Mouse (Mus musculus) forebrain, embryonic 15.5 days (tissue): ENCODE data around the gene Aox3. TPM values are rescaled to one million over a fixed set of nuclear protein-coding genes. Genes with fewer than 3 reads are reported as not detected.

Experiments used
- ATAC-seq: fragments of 200-750 bp; cut with Nextera tagmentation; replicated peaks from 2 replicates; pipeline ENCODE4 v1.8.0; 2017; ENCODE audit warnings: mild to moderate bottlenecking, moderate TSS enrichment, moderate library complexity
- H3K27ac ChIP-seq: fragments of 300-500 bp; sonication (generic); replicated peaks from 2 replicates; pipeline ENCODE4 v1.5.1; 2015; ENCODE audit warnings: mild to moderate bottlenecking, inconsistent platforms
- H3K27me3 ChIP-seq: fragments of 300-500 bp; sonication (generic); 2 replicates; pipeline ENCODE4 v1.6.1; 2015; ENCODE audit warnings: inconsistent platforms
- H3K36me3 ChIP-seq: fragments of 300-500 bp; sonication (generic); 2 replicates; pipeline ENCODE4 v1.6.1; 2015; ENCODE audit warnings: mild to moderate bottlenecking, inconsistent platforms
- H3K4me1 ChIP-seq: fragments of 300-500 bp; sonication (generic); 2 replicates; pipeline ENCODE4 v1.6.1; 2015; ENCODE audit warnings: inconsistent platforms
- H3K4me2 ChIP-seq: fragments of 300-500 bp; sonication (generic); replicated peaks from 2 replicates; pipeline ENCODE4 v1.6.1; 2015; ENCODE audit warnings: mild to moderate bottlenecking, inconsistent platforms
- H3K4me3 ChIP-seq: fragments of 300-500 bp; sonication (generic); 2 replicates; pipeline ENCODE4 v1.5.1; 2015; ENCODE audit warnings: mild to moderate bottlenecking, inconsistent platforms
- H3K9ac ChIP-seq: fragments of 300-500 bp; sonication (generic); replicated peaks from 2 replicates; pipeline ENCODE4 v1.6.1; 2015; ENCODE audit warnings: mild to moderate bottlenecking, inconsistent platforms
- H3K9me3 ChIP-seq: fragments of 300-500 bp; sonication (generic); 2 replicates; pipeline ENCODE4 v1.6.1; 2016; ENCODE audit warnings: inconsistent platforms
- WGBS: fragments of 180-500 bp; shearing (Covaris S2); methylation state at CpG from one replicate; pipeline ENCODE4 v1.1.7; 2015; ENCODE audit warnings: mixed read lengths; 5-methylcytosine and 5-hydroxymethylcytosine counted together
- polyA plus RNA-seq: library from polyadenylated mRNA; unstranded; fragments of >200 nt; fragmentation: Nextera tagmentation; extraction: Ambion mirVana; gene quantifications from 2 replicates; pipeline ENCODE4 v1.2.1, GENCODE M21; 2015

The Aox3 gene
- polyA plus RNA-seq, 1 experiment from 2014 or later: 0.38 TPM

- no peak for ATAC-seq
- Histone ChIP-seq H3K4me1 (no peaks in the 10 kb centered on the region), H3K9me3 (no peaks in the 10 kb centered on the region), H3K9ac (no peak overlapping the region), H3K4me3 (no peak overlapping the region), H3K36me3 (no peaks in the 10 kb centered on the region), H3K27ac (no peak overlapping the region), H3K27me3 (no peaks in the 10 kb centered on the region), H3K4me2 (no peak overlapping the region)
- WGBS: 90% methylated on average over 4 of the region's 4 CpGs
These were observed 32.5 kb upstream of the Aox3 start for GRCm38 (mm10) chr1:58080446-58080845.

- Histone ChIP-seq H3K4me3 (no peak overlapping the region), H3K4me1 (no peaks in the 10 kb centered on the region), H3K4me2 (no peak overlapping the region), H3K36me3 (no peaks in the 10 kb centered on the region), H3K27me3 (no peaks in the 10 kb centered on the region), H3K27ac (no peak overlapping the region), H3K9ac (no peak overlapping the region), H3K9me3 (no peaks in the 10 kb centered on the region)
- ATAC-seq: no peak
- 92% methylated on average over 5 of the region's 5 CpGs for WGBS
These were observed 31.6 kb upstream of the Aox3 start for GRCm38 (mm10) chr1:58081356-58081755.

- Histone ChIP-seq H3K27ac (no peak overlapping the region), H3K4me3 (no peak overlapping the region), H3K27me3 (no peaks in the 10 kb centered on the region), H3K36me3 (no peaks in the 10 kb centered on the region), H3K9me3 (no peaks in the 10 kb centered on the region), H3K4me1 (no peaks in the 10 kb centered on the region), H3K4me2 (no peak overlapping the region), H3K9ac (no peak overlapping the region)
- 56% methylated on average over 5 of the region's 5 CpGs for WGBS
- no peak for ATAC-seq
These were observed 23.6 kb upstream of the Aox3 start for GRCm38 (mm10) chr1:58089316-58089715.

GRCm38 (mm10) chr1:58090191-58090590 lies 22.7 kb upstream of the Aox3 start:
- no peak for ATAC-seq
- H3K9me3 ChIP-seq: no peaks in the 10 kb centered on the region
- H3K4me3 ChIP-seq: no peak overlapping the region
- no peak overlapping the region for H3K9ac ChIP-seq
- 75% methylated on average over 4 of the region's 4 CpGs for WGBS
- no peaks in the 10 kb centered on the region for H3K36me3 ChIP-seq
- H3K27me3 ChIP-seq: no peaks in the 10 kb centered on the region
- no peaks in the 10 kb centered on the region for H3K4me1 ChIP-seq
- H3K27ac ChIP-seq: no peak overlapping the region
- no peak overlapping the region for H3K4me2 ChIP-seq

- no peak overlapping the region for H3K27ac ChIP-seq
- no peaks in the 10 kb centered on the region for H3K4me1 ChIP-seq
- H3K9me3 ChIP-seq: no peaks in the 10 kb centered on the region
- no peak overlapping the region for H3K9ac ChIP-seq
- H3K4me2 ChIP-seq: no peak overlapping the region
- no peak for ATAC-seq
- WGBS: 84% methylated on average over 3 of the region's 3 CpGs
- no peak overlapping the region for H3K4me3 ChIP-seq
- H3K27me3 ChIP-seq: no peaks in the 10 kb centered on the region
- no peaks in the 10 kb centered on the region for H3K36me3 ChIP-seq
These were observed 21.7 kb upstream of the Aox3 start for GRCm38 (mm10) chr1:58091213-58091612.

GRCm38 (mm10) chr1:58091992-58092560 lies 20.9 kb upstream of the Aox3 start:
- H3K9me3 ChIP-seq: no peaks in the 10 kb centered on the region
- ATAC-seq: no peak
- H3K27me3 ChIP-seq: no peaks in the 10 kb centered on the region
- 88% methylated on average over 2 of the region's 2 CpGs for WGBS
- H3K4me3 ChIP-seq: no peak overlapping the region
- no peak overlapping the region for H3K4me2 ChIP-seq
- no peaks in the 10 kb centered on the region for H3K4me1 ChIP-seq
- no peak overlapping the region for H3K27ac ChIP-seq
- H3K36me3 ChIP-seq: no peaks in the 10 kb centered on the region
- H3K9ac ChIP-seq: no peak overlapping the region

- Histone ChIP-seq H3K27ac (no peak overlapping the region), H3K4me1 (no peaks in the 10 kb centered on the region), H3K36me3 (no peaks in the 10 kb centered on the region), H3K9ac (no peak overlapping the region), H3K4me2 (no peak overlapping the region), H3K4me3 (no peak overlapping the region), H3K9me3 (no peaks in the 10 kb centered on the region), H3K27me3 (no peaks in the 10 kb centered on the region)
- no peak for ATAC-seq
- WGBS: 94% methylated on average over 6 of the region's 6 CpGs
These were observed 15.6 kb upstream of the Aox3 start for GRCm38 (mm10) chr1:58097338-58097737.

- Histone ChIP-seq H3K9ac (no peak overlapping the region), H3K4me1 (no peaks in the 10 kb centered on the region)
These were observed 13.8 kb upstream of the Aox3 start for GRCm38 (mm10) chr1:58099119-58099518.

GRCm38 (mm10) chr1:58101531-58102146 lies 11.3 kb upstream of the Aox3 start:
- Histone ChIP-seq H3K27ac (no peak overlapping the region), H3K36me3 (no peaks in the 10 kb centered on the region), H3K4me2 (no peak overlapping the region), H3K4me1 (no peaks in the 10 kb centered on the region), H3K9ac (no peak overlapping the region), H3K9me3 (no peaks in the 10 kb centered on the region), H3K4me3 (no peak overlapping the region), H3K27me3 (no peaks in the 10 kb centered on the region)
- 74% methylated on average over 2 of the region's 2 CpGs for WGBS
- ATAC-seq: no peak

More at GRCm38 (mm10) chr1:58099119-58099518, 13.8 kb upstream of the Aox3 start:
- Histone ChIP-seq H3K4me2 (no peak overlapping the region), H3K4me3 (no peak overlapping the region), H3K27me3 (no peaks in the 10 kb centered on the region), H3K27ac (no peak overlapping the region), H3K36me3 (no peaks in the 10 kb centered on the region), H3K9me3 (no peaks in the 10 kb centered on the region)
- ATAC-seq: no peak

- Histone ChIP-seq H3K4me1 (no peaks in the 10 kb centered on the region), H3K9ac (no peak overlapping the region), H3K4me3 (no peak overlapping the region), H3K36me3 (no peaks in the 10 kb centered on the region), H3K27ac (no peak overlapping the region), H3K4me2 (no peak overlapping the region), H3K27me3 (no peaks in the 10 kb centered on the region), H3K9me3 (no peaks in the 10 kb centered on the region)
- no peak for ATAC-seq
- 75% methylated on average over 7 of the region's 7 CpGs for WGBS
These were observed 10.4 kb upstream of the Aox3 start for GRCm38 (mm10) chr1:58102494-58102893.

GRCm38 (mm10) chr1:58105685-58106084 lies 7.2 kb upstream of the Aox3 start:
- H3K9ac ChIP-seq: no peak overlapping the region
- no peaks in the 10 kb centered on the region for H3K9me3 ChIP-seq

GRCm38 (mm10) chr1:58107066-58107465 lies 5.9 kb upstream of the Aox3 start:
- no peaks in the 10 kb centered on the region for H3K36me3 ChIP-seq
- no peak overlapping the region for H3K4me3 ChIP-seq
- no peak overlapping the region for H3K9ac ChIP-seq
- no peak overlapping the region for H3K4me2 ChIP-seq
- WGBS: 83% methylated on average over 2 of the region's 2 CpGs
- no peak overlapping the region for H3K27ac ChIP-seq
- H3K27me3 ChIP-seq: no peaks in the 10 kb centered on the region
- no peak for ATAC-seq
- H3K9me3 ChIP-seq: no peaks in the 10 kb centered on the region
- no peaks in the 10 kb centered on the region for H3K4me1 ChIP-seq

More at GRCm38 (mm10) chr1:58105685-58106084, 7.2 kb upstream of the Aox3 start:
- Histone ChIP-seq H3K4me3 (no peak overlapping the region), H3K4me1 (no peaks in the 10 kb centered on the region), H3K27me3 (no peaks in the 10 kb centered on the region), H3K27ac (no peak overlapping the region), H3K4me2 (no peak overlapping the region), H3K36me3 (no peaks in the 10 kb centered on the region)
- no peak for ATAC-seq
- 89% methylated on average over 6 of the region's 6 CpGs for WGBS

- H3K4me2 ChIP-seq: no peak overlapping the region
- H3K36me3 ChIP-seq: no peaks in the 10 kb centered on the region
- H3K9ac ChIP-seq: no peak overlapping the region
- 0 out of 2 replicates have a peak, but pooled peaks cover 2% of the 10 kb centered on the region for H3K4me1 ChIP-seq
- no peak for ATAC-seq
- H3K4me3 ChIP-seq: no peak overlapping the region
- 91% methylated on average over 5 of the region's 5 CpGs for WGBS
- no peaks in the 10 kb centered on the region for H3K27me3 ChIP-seq
- H3K9me3 ChIP-seq: no peaks in the 10 kb centered on the region
- H3K27ac ChIP-seq: no peak overlapping the region
These were observed 2.7 kb upstream of the Aox3 start for GRCm38 (mm10) chr1:58110241-58110640.
